Mouse (Mus musculus) limb, embryonic 12.5 days (tissue): Measurements from ENCODE around the gene Rln3. TPM values are rescaled to one million over a fixed set of nuclear protein-coding genes. Genes with fewer than 3 reads are reported as not detected.

ENCODE experiments used
- ATAC-seq: fragments of 200-750 bp; cut with Nextera tagmentation; 2 replicates; pipeline ENCODE4 v1.8.0; 2017; ENCODE audit warnings: low read depth, moderate TSS enrichment; ENCODE audit not compliant: insufficient number of reproducible peaks, insufficient read depth, low FRiP score, low TSS enrichment
- H3K27ac ChIP-seq: fragments of 300-500 bp; sonication (generic); 2 replicates; pipeline ENCODE4 v1.5.1; 2016; ENCODE audit warnings: mild to moderate bottlenecking, moderate library complexity
- H3K27me3 ChIP-seq: fragments of 300-500 bp; sonication (generic); 2 replicates; pipeline ENCODE4 v1.6.1; 2016; ENCODE audit warnings: mild to moderate bottlenecking, moderate library complexity
- H3K36me3 ChIP-seq: fragments of 300-500 bp; sonication (generic); 2 replicates; pipeline ENCODE4 v1.6.1; 2016; ENCODE audit warnings: mild to moderate bottlenecking, moderate library complexity
- H3K4me1 ChIP-seq: fragments of 300-500 bp; sonication (generic); replicated peaks from 2 replicates; pipeline ENCODE4 v1.6.1; 2016
- H3K4me2 ChIP-seq: fragments of 300-500 bp; sonication (generic); 2 replicates; pipeline ENCODE4 v1.6.1; 2016; ENCODE audit warnings: mild to moderate bottlenecking, moderate library complexity
- H3K4me3 ChIP-seq: fragments of 300-500 bp; sonication (generic); replicated peaks from 2 replicates; pipeline ENCODE4 v1.5.1; 2016; ENCODE audit warnings: mild to moderate bottlenecking
- H3K9ac ChIP-seq: fragments of 300-500 bp; sonication (generic); replicated peaks from 2 replicates; pipeline ENCODE4 v1.6.1; 2016; ENCODE audit warnings: mild to moderate bottlenecking, moderate library complexity
- H3K9me3 ChIP-seq: fragments of 300-500 bp; sonication (generic); 2 replicates; pipeline ENCODE4 v1.6.1; 2016; ENCODE audit warnings: mild to moderate bottlenecking, moderate library complexity
- WGBS: fragments of 180-500 bp; shearing (Covaris S2); methylation state at CpG from one replicate; pipeline ENCODE4 v1.1.7; 2016; 5-methylcytosine and 5-hydroxymethylcytosine counted together
- polyA plus RNA-seq: library from polyadenylated mRNA; unstranded; fragments of >200 nt; fragmentation: Nextera tagmentation; extraction: Ambion mirVana; gene quantifications from 2 replicates; pipeline ENCODE4 v1.2.1, GENCODE M21; 2016

Rln3 gene
- polyA plus RNA-seq, 1 experiment from 2014 or later, result not detected

- peaks cover 21% of the 10 kb centered on the region for H3K27me3 ChIP-seq
- no peaks in the 10 kb centered on the region for H3K9me3 ChIP-seq
- H3K36me3 ChIP-seq, result peaks cover 23% of the 10 kb centered on the region
- no peak for ATAC-seq
- H3K27ac ChIP-seq, result peak overlapping the region; percentile 87
- H3K4me2 ChIP-seq, result peak overlapping the region; percentile 83
- peak overlapping the region; percentile 56 for H3K4me3 ChIP-seq
- peak overlapping the region; percentile 68 for H3K9ac ChIP-seq
- peaks cover 41% of the 10 kb centered on the region for H3K4me1 ChIP-seq
- WGBS, result 72% methylated on average over 6 of the region's 6 CpGs
Measured at GRCm38 (mm10) chr8:84003612-84004246, 41.1 kb downstream of the Rln3 start.

- Histone ChIP-seq H3K9ac (no peak overlapping the region; the same call in 1 of the 2 replicates), H3K9me3 (no peaks in the 10 kb centered on the region), H3K4me1 (peaks cover 43% of the 10 kb centered on the region), H3K4me2 (no peak overlapping the region), H3K27ac (no peak overlapping the region), H3K4me3 (no peak overlapping the region), H3K36me3 (peaks cover 23% of the 10 kb centered on the region), H3K27me3 (peaks cover 21% of the 10 kb centered on the region)
- no peak for ATAC-seq
- 68% methylated on average over 12 of the region's 12 CpGs for WGBS
Measured at GRCm38 (mm10) chr8:84002957-84003611, 41.7 kb downstream of the Rln3 start.

- H3K9me3 ChIP-seq, result no peaks in the 10 kb centered on the region
- 27% methylated on average over 59 of the region's 61 CpGs for WGBS
- H3K9ac ChIP-seq, result peak within 1 kb of the TSS; percentile 53
- peaks cover 23% of the 10 kb centered on the region for H3K36me3 ChIP-seq
- peak within 1 kb of the TSS; percentile 47 for H3K4me2 ChIP-seq
- peaks cover 43% of the 10 kb centered on the region for H3K4me1 ChIP-seq
- no peak within 1 kb of the TSS for H3K27ac ChIP-seq
- peak within 1 kb of the TSS; percentile 15 for H3K4me3 ChIP-seq
- ATAC-seq, result no peak
- H3K27me3 ChIP-seq, result peaks cover 21% of the 10 kb centered on the region
Measured at GRCm38 (mm10) chr8:84001281-84002000, 43.4 kb downstream of the Rln3 start, which contains the start of gene 1700067K01Rik. Gene 1700067K01Rik, plus strand, starts transcription at chr8:84001502.

GRCm38 (mm10) chr8:83999825-84000224 is 45.0 kb downstream of the Rln3 start:
- H3K27me3 ChIP-seq, result peaks cover 21% of the 10 kb centered on the region
- ATAC-seq, result no peak
- 88% methylated on average over 2 of the region's 2 CpGs for WGBS
- H3K4me2 ChIP-seq, result peak overlapping the region; percentile 87
- no peak overlapping the region for H3K27ac ChIP-seq
- peak overlapping the region; percentile 84 for H3K4me3 ChIP-seq
- H3K36me3 ChIP-seq, result peaks cover 27% of the 10 kb centered on the region
- no peak overlapping the region for H3K9ac ChIP-seq
- H3K4me1 ChIP-seq, result peaks cover 50% of the 10 kb centered on the region
- no peaks in the 10 kb centered on the region for H3K9me3 ChIP-seq

GRCm38 (mm10) chr8:83999057-83999705 is 45.6 kb downstream of the Rln3 start:
- H3K27me3 ChIP-seq, result peaks cover 21% of the 10 kb centered on the region
- no peak overlapping the region for H3K27ac ChIP-seq
- peak overlapping the region; percentile 84 for H3K4me3 ChIP-seq
- H3K9ac ChIP-seq, result peak overlapping the region; percentile 75
- peaks cover 47% of the 10 kb centered on the region for H3K4me1 ChIP-seq
- no peaks in the 10 kb centered on the region for H3K9me3 ChIP-seq
- 64% methylated on average over 16 of the region's 16 CpGs for WGBS
- peak overlapping the region; percentile 87 for H3K4me2 ChIP-seq
- peaks cover 34% of the 10 kb centered on the region for H3K36me3 ChIP-seq
- no peak for ATAC-seq

GRCm38 (mm10) chr8:83998231-83999056 is 46.4 kb downstream of the Rln3 start:
- WGBS, result under 1% methylated on average over 66 of the region's 92 CpGs
- peak overlapping the region; percentile 75 for H3K9ac ChIP-seq
- ATAC-seq, result no peak
- H3K36me3 ChIP-seq, result peaks cover 35% of the 10 kb centered on the region
- peak overlapping the region; percentile 84 for H3K4me3 ChIP-seq
- H3K9me3 ChIP-seq, result no peaks in the 10 kb centered on the region
- H3K4me1 ChIP-seq, result peaks cover 41% of the 10 kb centered on the region
- peaks cover 21% of the 10 kb centered on the region for H3K27me3 ChIP-seq
- peak overlapping the region; percentile 87 for H3K4me2 ChIP-seq
- peak overlapping the region; percentile 91 for H3K27ac ChIP-seq

GRCm38 (mm10) chr8:83997511-83998141 is 47.2 kb downstream of the Rln3 start, which contains the start of gene Samd1:
Gene Samd1, plus strand, starts transcription at chr8:83997672.
- no peak for ATAC-seq

GRCm38 (mm10) chr8:83996567-83997505 is 48.0 kb downstream of the Rln3 start:
- Histone ChIP-seq H3K4me1 (peaks cover 37% of the 10 kb centered on the region), H3K36me3 (peaks cover 46% of the 10 kb centered on the region), H3K4me2 (peak overlapping the region; percentile 81), H3K4me3 (peak overlapping the region; percentile 84), H3K27me3 (peaks cover 21% of the 10 kb centered on the region), H3K9ac (peak overlapping the region; percentile 91), H3K9me3 (no peaks in the 10 kb centered on the region), H3K27ac (peak overlapping the region; percentile 99)
- peak; percentile 70 for ATAC-seq
- WGBS, result under 1% methylated on average over 39 of the region's 103 CpGs

More at GRCm38 (mm10) chr8:83997511-83998141, 47.2 kb downstream of the Rln3 start, which contains the start of gene Samd1:
- Histone ChIP-seq H3K27ac (peak within 1 kb of the TSS; percentile 99), H3K9me3 (no peaks in the 10 kb centered on the region), H3K4me2 (peak within 1 kb of the TSS; percentile 87), H3K4me3 (peak within 1 kb of the TSS; percentile 84), H3K36me3 (peaks cover 39% of the 10 kb centered on the region), H3K27me3 (peaks cover 21% of the 10 kb centered on the region), H3K4me1 (peaks cover 37% of the 10 kb centered on the region), H3K9ac (peak within 1 kb of the TSS; percentile 91)
- WGBS, result under 1% methylated on average over 46 of the region's 112 CpGs

- WGBS, result 14% methylated on average over 12 of the region's 12 CpGs
- peak; percentile 16; the same call in 1 of the 2 replicates for ATAC-seq
- H3K27ac ChIP-seq, result peak overlapping the region; percentile 99
Measured at GRCm38 (mm10) chr8:83995973-83996372, 48.8 kb downstream of the Rln3 start.

More at GRCm38 (mm10) chr8:83995973-83996372, 48.8 kb downstream of the Rln3 start:
- peaks cover 29% of the 10 kb centered on the region for H3K4me1 ChIP-seq
- peaks cover 12% of the 10 kb centered on the region for H3K27me3 ChIP-seq
- H3K9me3 ChIP-seq, result no peaks in the 10 kb centered on the region
- peak overlapping the region; percentile 91; the same call in 1 of the 2 replicates for H3K9ac ChIP-seq
- H3K4me3 ChIP-seq, result peak overlapping the region; percentile 84
- H3K4me2 ChIP-seq, result peak overlapping the region; percentile 81
- peaks cover 50% of the 10 kb centered on the region for H3K36me3 ChIP-seq
